Mouse (Mus musculus) hindbrain, postnatal 0 days (tissue): ENCODE measurements around the gene Gtf2ird2. TPM values are rescaled to one million over a fixed set of nuclear protein-coding genes. Genes with fewer than 3 reads are reported as not detected.

Experiments
- ATAC-seq: fragments of 200-750 bp; cut with Nextera tagmentation; 2 replicates; pipeline ENCODE4 v1.8.0; 2017; ENCODE audit warnings: mild to moderate bottlenecking, moderate TSS enrichment, moderate library complexity
- DNase-seq: peaks from one replicate; pipeline ENCODE4 v3.0.0-alpha.2; 2015; ENCODE audit warnings: low spot score
- H3K27ac ChIP-seq: fragments of 300-500 bp; sonication (generic); 2 replicates; pipeline ENCODE4 v1.5.1; 2014; ENCODE audit warnings: mild to moderate bottlenecking
- H3K27me3 ChIP-seq: fragments of 300-500 bp; sonication (generic); 2 replicates; pipeline ENCODE4 v1.6.1; 2014; ENCODE audit warnings: low read length, mixed read lengths; ENCODE audit not compliant: insufficient read depth
- H3K36me3 ChIP-seq: fragments of 300-500 bp; sonication (generic); 2 replicates; pipeline ENCODE4 v1.6.1; 2014; ENCODE audit warnings: low read length, mixed read lengths; ENCODE audit not compliant: insufficient read depth
- H3K4me1 ChIP-seq: fragments of 300-500 bp; sonication (generic); 2 replicates; pipeline ENCODE4 v1.6.1; 2014; ENCODE audit warnings: antibody characterized with exemption, low read length, mixed read lengths; ENCODE audit not compliant: insufficient read depth
- H3K4me2 ChIP-seq: fragments of 300-500 bp; sonication (generic); 2 replicates; pipeline ENCODE4 v1.6.1; 2014; ENCODE audit warnings: low read depth, mild to moderate bottlenecking, low read length, moderate library complexity, mixed read lengths
- H3K4me3 ChIP-seq: fragments of 300-500 bp; sonication (generic); 2 replicates; pipeline ENCODE4 v1.5.1; 2014; ENCODE audit warnings: low read length
- H3K9ac ChIP-seq: fragments of 300-500 bp; sonication (generic); replicated peaks from 2 replicates; pipeline ENCODE4 v1.6.1; 2014; ENCODE audit warnings: mild to moderate bottlenecking, low read length, moderate library complexity, mixed read lengths
- H3K9me3 ChIP-seq: fragments of 300-500 bp; sonication (generic); 2 replicates; pipeline ENCODE4 v1.6.1; 2016; ENCODE audit warnings: low read length, mixed read lengths
- CTCF ChIP-seq: IDR thresholded peaks from 2 replicates; pipeline ENCODE4 v1.5.1; 2016; ENCODE audit warnings: antibody characterized with exemption, control low read depth, low read depth
- WGBS: fragments of 180-500 bp; shearing (Covaris S2); extraction: QIAGEN DNeasy Blood & Tissue Kit; methylation state at CpG from one replicate; pipeline ENCODE4 v1.1.7; 2014; 5-methylcytosine and 5-hydroxymethylcytosine counted together
- polyA plus RNA-seq: library from polyadenylated mRNA; unstranded; fragments of >200 nt; fragmentation: Nextera tagmentation; extraction: Ambion mirVana; gene quantifications from 2 replicates; pipeline ENCODE4 v1.2.1, GENCODE M21; 2015
- total RNA-seq: library from RNA; depleted of rRNA; stranded (reverse); fragments of >200 nt; gene quantifications from 2 replicates; pipeline ENCODE4 v1.2.3, GENCODE M21; 2014

Gtf2ird2 gene
- total and polyA plus RNA-seq, 2 experiments from 2014 or later, result 11.6 to 14.6 TPM

GRCm38 (mm10) chr5:134258395-134258794, 74.6 kb downstream of the Gtf2ird2 start:
- no peak overlapping the region for H3K4me3 ChIP-seq
- H3K9ac ChIP-seq, result no peak overlapping the region
- H3K4me2 ChIP-seq, result no peak overlapping the region
- no peak overlapping the region for H3K27ac ChIP-seq
- no peaks in the 10 kb centered on the region for H3K9me3 ChIP-seq
- no peaks in the 10 kb centered on the region for H3K4me1 ChIP-seq
- H3K27me3 ChIP-seq, result no peaks in the 10 kb centered on the region
- DNase-seq (no peak), ATAC-seq (no peak)
- TF ChIP-seq CTCF, result no peak
- H3K36me3 ChIP-seq, result peaks cover 83% of the 10 kb centered on the region
- WGBS, result 81% methylated on average over 4 of the region's 4 CpGs

GRCm38 (mm10) chr5:134258934-134259333, 75.1 kb downstream of the Gtf2ird2 start:
- H3K4me1 ChIP-seq, result no peaks in the 10 kb centered on the region
- WGBS, result 90% methylated on average over 2 of the region's 2 CpGs
- no peak for TF ChIP-seq CTCF
- peaks cover 83% of the 10 kb centered on the region for H3K36me3 ChIP-seq
- DNase-seq (no peak), ATAC-seq (no peak)
- H3K27me3 ChIP-seq, result no peaks in the 10 kb centered on the region
- no peak overlapping the region for H3K9ac ChIP-seq
- H3K27ac ChIP-seq, result no peak overlapping the region
- no peak overlapping the region for H3K4me3 ChIP-seq
- no peaks in the 10 kb centered on the region for H3K9me3 ChIP-seq
- H3K4me2 ChIP-seq, result no peak overlapping the region

GRCm38 (mm10) chr5:134260001-134260636, 76.3 kb downstream of the Gtf2ird2 start:
- H3K27me3 ChIP-seq, result no peaks in the 10 kb centered on the region
- no peak for ATAC-seq

GRCm38 (mm10) chr5:134265890-134266289, 82.1 kb downstream of the Gtf2ird2 start:
- DNase-seq (no peak), ATAC-seq (no peak)
- Histone ChIP-seq H3K9me3 (no peaks in the 10 kb centered on the region), H3K4me2 (no peak overlapping the region), H3K4me1 (no peaks in the 10 kb centered on the region), H3K4me3 (no peak overlapping the region), H3K27ac (no peak overlapping the region), H3K36me3 (peaks cover 80% of the 10 kb centered on the region), H3K9ac (no peak overlapping the region), H3K27me3 (no peaks in the 10 kb centered on the region)
- TF ChIP-seq CTCF, result no peak
- WGBS, result 85% methylated on average over 2 of the region's 2 CpGs

More at GRCm38 (mm10) chr5:134260001-134260636, 76.3 kb downstream of the Gtf2ird2 start:
- WGBS, result 85% methylated on average over 9 of the region's 9 CpGs
- no peak for TF ChIP-seq CTCF
- no peak overlapping the region for H3K27ac ChIP-seq
- peaks cover 84% of the 10 kb centered on the region for H3K36me3 ChIP-seq
- no peak overlapping the region for H3K4me3 ChIP-seq
- no peak overlapping the region for H3K9ac ChIP-seq
- H3K4me1 ChIP-seq, result no peaks in the 10 kb centered on the region
- H3K4me2 ChIP-seq, result no peak overlapping the region
- no peaks in the 10 kb centered on the region for H3K9me3 ChIP-seq
- DNase-seq, result no peak

- no peak for ATAC-seq
- Histone ChIP-seq H3K4me3 (no peak overlapping the region), H3K9me3 (no peaks in the 10 kb centered on the region), H3K27ac (no peak overlapping the region), H3K9ac (no peak overlapping the region), H3K4me2 (no peak overlapping the region), H3K27me3 (no peaks in the 10 kb centered on the region), H3K36me3 (peaks cover 78% of the 10 kb centered on the region), H3K4me1 (no peaks in the 10 kb centered on the region)
- 81% methylated on average over 18 of the region's 18 CpGs for WGBS
- no peak for TF ChIP-seq CTCF
- DNase-seq, result no peak
Measured at GRCm38 (mm10) chr5:134266404-134266803, 82.6 kb downstream of the Gtf2ird2 start.

- H3K4me2 ChIP-seq, result no peak overlapping the region
- H3K27me3 ChIP-seq, result no peaks in the 10 kb centered on the region
- peaks cover 77% of the 10 kb centered on the region for H3K36me3 ChIP-seq
- 88% methylated on average over 8 of the region's 8 CpGs for WGBS
- DNase-seq, result no peak
- no peak overlapping the region for H3K27ac ChIP-seq
- ATAC-seq, result no peak
- H3K9me3 ChIP-seq, result no peaks in the 10 kb centered on the region
- no peak overlapping the region for H3K4me3 ChIP-seq
- no peaks in the 10 kb centered on the region for H3K4me1 ChIP-seq
- no peak overlapping the region for H3K9ac ChIP-seq
- no peak for TF ChIP-seq CTCF
Measured at GRCm38 (mm10) chr5:134268751-134269150, 84.9 kb downstream of the Gtf2ird2 start.

- H3K9ac ChIP-seq, result no peak overlapping the region
- no peak for TF ChIP-seq CTCF
- H3K9me3 ChIP-seq, result no peaks in the 10 kb centered on the region
- H3K4me2 ChIP-seq, result no peak overlapping the region
- peaks cover 75% of the 10 kb centered on the region for H3K36me3 ChIP-seq
- DNase-seq (no peak), ATAC-seq (no peak)
- no peaks in the 10 kb centered on the region for H3K27me3 ChIP-seq
- H3K4me3 ChIP-seq, result no peak overlapping the region
- no peaks in the 10 kb centered on the region for H3K4me1 ChIP-seq
- 0 out of 2 replicates have a peak overlapping the region, but pooled peaks have one; percentile 11 for H3K27ac ChIP-seq
- WGBS, result 86% methylated on average over 5 of the region's 5 CpGs
Measured at GRCm38 (mm10) chr5:134269751-134270150, 85.9 kb downstream of the Gtf2ird2 start.
